Mouse (Mus musculus): ENCODE data around the gene Tha1. TPM values are rescaled to one million over a fixed set of nuclear protein-coding genes. Genes with fewer than 3 reads are reported as not detected.

Tha1 gene
- polyA plus RNA-seq, 1 experiment: 9.0 TPM

GRCm38 (mm10) chr11:117882208-117882607, 8.9 kb upstream of the Tha1 start:
- Histone ChIP-seq H3K4me1 (ENCODE audit: control insufficient read depth, insufficient read depth, low read length) (no peaks in the 10 kb centered on the region; the same call in 1 of the 2 replicates), H3K27ac (ENCODE audit: insufficient read depth, low read length) (no peak overlapping the region), H3K4me3 (ENCODE audit: insufficient read depth, low read length) (no peak overlapping the region)
- no peak for TF ChIP-seq POLR2A (IDR thresholded peaks at IDR 0.05; ENCODE audit: extremely low read depth, insufficient read depth, low read length)
- no peak for TF ChIP-seq CTCF (IDR thresholded peaks at IDR 0.05; ENCODE audit: extremely low read depth, insufficient read depth, low read length)

- TF ChIP-seq POLR2A (IDR thresholded peaks at IDR 0.05; ENCODE audit: extremely low read depth, insufficient read depth, low read length): no peak
- TF ChIP-seq CTCF (IDR thresholded peaks at IDR 0.05; ENCODE audit: extremely low read depth, insufficient read depth, low read length): no peak
- Histone ChIP-seq H3K27ac (ENCODE audit: insufficient read depth, low read length) (no peak overlapping the region), H3K4me1 (ENCODE audit: control insufficient read depth, insufficient read depth, low read length) (no peaks in the 10 kb centered on the region; the same call in 1 of the 2 replicates), H3K4me3 (ENCODE audit: insufficient read depth, low read length) (no peak overlapping the region)
Measured at GRCm38 (mm10) chr11:117881787-117882186, 8.5 kb upstream of the Tha1 start.

- Histone ChIP-seq H3K4me3 (ENCODE audit: insufficient read depth, low read length) (no peak overlapping the region), H3K27ac (ENCODE audit: insufficient read depth, low read length) (no peak overlapping the region), H3K4me1 (ENCODE audit: control insufficient read depth, insufficient read depth, low read length) (no peaks in the 10 kb centered on the region; the same call in 1 of the 2 replicates)
- TF ChIP-seq POLR2A (IDR thresholded peaks at IDR 0.05; ENCODE audit: extremely low read depth, insufficient read depth, low read length) (no peak), CTCF (IDR thresholded peaks at IDR 0.05; ENCODE audit: extremely low read depth, insufficient read depth, low read length) (no peak)
Measured at GRCm38 (mm10) chr11:117880977-117881358, 7.7 kb upstream of the Tha1 start.

DNA sequence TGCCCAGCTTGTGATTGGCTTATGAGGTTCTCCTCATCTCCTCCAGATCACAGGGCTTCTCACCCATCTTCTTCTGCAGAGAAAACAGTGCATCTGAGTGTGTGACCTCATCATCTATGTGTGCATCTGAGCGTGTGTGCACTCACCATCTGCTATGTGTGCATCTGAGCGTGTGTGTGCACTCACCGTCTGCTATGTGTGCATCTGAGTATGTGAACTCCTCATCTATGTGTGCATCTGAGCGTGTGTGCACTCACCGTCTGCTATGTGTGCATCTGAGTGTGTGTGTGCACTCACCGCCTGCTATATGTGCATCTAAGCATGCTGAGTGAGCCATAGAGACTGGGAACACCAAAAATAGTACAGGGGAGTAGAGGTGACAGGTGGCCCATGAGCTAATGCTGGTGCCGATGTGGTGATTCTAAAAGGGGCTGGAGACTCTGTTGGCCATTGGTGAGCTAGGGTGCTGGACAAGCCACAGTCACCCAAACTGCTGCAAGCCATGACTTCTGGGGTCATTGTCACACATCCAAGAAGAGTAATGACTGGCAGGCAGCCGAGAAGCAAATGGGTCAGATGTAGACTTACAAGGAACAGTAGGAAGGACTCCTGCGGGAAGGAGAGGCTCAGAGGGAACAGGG, 7.2 kb upstream of the Tha1 start:
- TF ChIP-seq CTCF (IDR thresholded peaks at IDR 0.05; ENCODE audit: extremely low read depth, insufficient read depth, low read length): no peak
- H3K27ac ChIP-seq (ENCODE audit: insufficient read depth, low read length): no peak overlapping the region
- no peaks in the 10 kb centered on the region; the same call in 1 of the 2 replicates for H3K4me1 ChIP-seq (ENCODE audit: control insufficient read depth, insufficient read depth, low read length)
- no peak overlapping the region for H3K4me3 ChIP-seq (ENCODE audit: insufficient read depth, low read length)

DNA sequence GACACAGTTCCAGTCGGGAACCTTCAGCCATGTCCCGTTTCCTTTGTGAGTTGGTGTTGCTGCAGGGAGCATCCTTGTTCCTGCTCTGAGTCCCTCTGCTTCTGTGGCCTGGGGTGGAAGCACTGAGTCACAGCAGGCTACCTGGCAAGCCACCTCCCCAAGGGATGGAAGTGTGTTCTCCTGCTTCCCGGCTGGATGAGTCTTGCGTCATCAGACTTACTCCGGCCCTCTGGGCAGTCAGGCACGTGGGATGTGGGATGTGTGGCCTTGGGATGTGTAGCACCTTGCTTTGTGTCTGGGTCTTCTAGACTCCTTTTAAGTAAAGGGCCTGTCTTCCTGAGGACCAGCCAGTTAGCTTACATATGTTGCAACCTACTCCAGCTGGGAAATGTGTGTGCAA, 6.4 kb upstream of the Tha1 start:
- Histone ChIP-seq H3K4me1 (ENCODE audit: control insufficient read depth, insufficient read depth, low read length) (no peaks in the 10 kb centered on the region; the same call in 1 of the 2 replicates), H3K27ac (ENCODE audit: insufficient read depth, low read length) (no peak overlapping the region), H3K4me3 (ENCODE audit: insufficient read depth, low read length) (no peak overlapping the region)
- TF ChIP-seq POLR2A (IDR thresholded peaks at IDR 0.05; ENCODE audit: extremely low read depth, insufficient read depth, low read length) (no peak), CTCF (IDR thresholded peaks at IDR 0.05; ENCODE audit: extremely low read depth, insufficient read depth, low read length) (no peak)

DNA sequence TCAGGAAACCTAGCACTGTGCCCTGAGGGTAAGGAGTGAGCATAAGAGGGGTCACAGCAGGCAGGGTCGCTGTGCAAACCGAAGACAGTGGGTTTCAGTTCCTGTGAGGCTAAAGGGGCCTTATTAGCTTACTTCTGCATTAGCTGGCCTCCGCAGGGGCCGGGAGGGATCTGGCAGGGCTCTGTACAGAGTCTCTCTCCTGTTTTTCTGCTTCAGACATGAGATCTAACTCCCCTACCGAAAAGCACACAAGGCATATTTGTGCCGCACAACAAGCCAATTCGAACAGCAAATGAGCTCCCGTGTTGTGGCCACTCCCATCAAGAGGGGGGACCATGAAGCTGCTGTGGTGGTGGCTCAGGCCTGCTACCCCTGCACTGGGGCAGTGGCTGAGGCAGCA, 5.6 kb upstream of the Tha1 start:
- Histone ChIP-seq H3K27ac (ENCODE audit: insufficient read depth, low read length) (no peak overlapping the region), H3K4me3 (ENCODE audit: insufficient read depth, low read length) (no peak overlapping the region), H3K4me1 (ENCODE audit: control insufficient read depth, insufficient read depth, low read length) (no peaks in the 10 kb centered on the region; the same call in 1 of the 2 replicates)
- TF ChIP-seq POLR2A (IDR thresholded peaks at IDR 0.05; ENCODE audit: extremely low read depth, insufficient read depth, low read length) (no peak), CTCF (IDR thresholded peaks at IDR 0.05; ENCODE audit: extremely low read depth, insufficient read depth, low read length) (no peak)

- H3K27ac ChIP-seq (ENCODE audit: insufficient read depth, low read length): no peak overlapping the region
- H3K4me1 ChIP-seq (ENCODE audit: control insufficient read depth, insufficient read depth, low read length): no peaks in the 10 kb centered on the region; the same call in 1 of the 2 replicates
Measured at GRCm38 (mm10) chr11:117877917-117878745, 4.8 kb upstream of the Tha1 start.

DNA sequence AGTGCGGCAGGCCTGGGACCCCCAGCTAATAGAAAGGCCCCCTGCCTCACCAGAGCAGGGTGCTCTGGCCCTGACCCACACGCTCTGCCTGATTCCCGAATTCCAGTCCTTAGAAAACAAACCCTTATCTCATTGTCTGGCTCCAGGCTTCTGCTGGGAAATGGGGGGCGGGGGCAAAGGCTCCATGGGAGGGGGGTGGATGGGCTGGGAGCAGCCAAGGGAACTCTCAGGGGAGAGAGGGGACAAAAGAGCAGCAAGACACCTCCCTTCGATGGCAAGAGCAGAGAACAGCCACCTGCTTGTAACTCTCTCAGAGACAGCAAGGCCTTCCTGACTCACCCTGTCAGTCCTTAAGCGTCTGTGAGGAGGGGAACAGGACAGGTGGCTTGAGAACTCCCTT, 2.4 kb upstream of the Tha1 start:
- H3K4me1 ChIP-seq (ENCODE audit: control insufficient read depth, insufficient read depth, low read length): peaks cover 2% of the 10 kb centered on the region
- TF ChIP-seq POLR2A (IDR thresholded peaks at IDR 0.05; ENCODE audit: extremely low read depth, insufficient read depth, low read length): no peak
- no peak overlapping the region for H3K4me3 ChIP-seq (ENCODE audit: insufficient read depth, low read length)
- H3K27ac ChIP-seq (ENCODE audit: insufficient read depth, low read length): no peak overlapping the region

More at GRCm38 (mm10) chr11:117877917-117878745, 4.8 kb upstream of the Tha1 start:
- H3K4me3 ChIP-seq (ENCODE audit: insufficient read depth, low read length): no peak overlapping the region
- TF ChIP-seq POLR2A (IDR thresholded peaks at IDR 0.05; ENCODE audit: extremely low read depth, insufficient read depth, low read length): no peak
- TF ChIP-seq CTCF (IDR thresholded peaks at IDR 0.05; ENCODE audit: extremely low read depth, insufficient read depth, low read length): no peak

DNA sequence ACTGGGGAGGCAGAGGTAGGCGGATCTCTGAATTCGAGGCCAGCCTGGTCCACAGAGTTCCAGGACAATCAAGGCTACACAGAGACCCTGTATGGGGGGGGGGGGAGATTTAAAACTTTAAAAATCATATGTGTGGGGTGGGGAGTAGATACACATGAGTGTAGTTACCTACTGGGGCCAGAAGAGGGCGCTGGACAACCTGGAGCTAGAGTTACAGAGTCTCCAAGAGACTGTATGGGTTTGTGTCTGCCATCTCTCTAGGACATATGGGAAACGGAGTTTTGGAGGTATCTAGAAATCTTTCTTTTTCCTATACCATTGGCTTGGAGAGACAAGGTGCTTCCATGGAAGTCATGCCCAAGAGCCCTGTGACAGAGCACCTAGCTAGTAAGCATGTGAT, 1.1 kb upstream of the Tha1 start:
- Histone ChIP-seq H3K4me1 (ENCODE audit: control insufficient read depth, insufficient read depth, low read length) (peaks cover 2% of the 10 kb centered on the region), H3K4me3 (ENCODE audit: insufficient read depth, low read length) (no peak overlapping the region), H3K27ac (ENCODE audit: insufficient read depth, low read length) (no peak overlapping the region)
- TF ChIP-seq POLR2A (IDR thresholded peaks at IDR 0.05; ENCODE audit: extremely low read depth, insufficient read depth, low read length) (no peak), CTCF (IDR thresholded peaks at IDR 0.05; ENCODE audit: extremely low read depth, insufficient read depth, low read length) (peak; percentile 33)
